Mouse (Mus musculus) A20 (cell line): ENCODE results near the gene Dusp1.

ENCODE experiments used
- DNase-seq: peaks from one replicate; pipeline ENCODE4 v3.0.0-alpha.2; 2011; ENCODE audit warnings: low read depth, low spot score

Gene Dusp1

GRCm38 (mm10) chr17:26524801-26525200 is 37.1 kb downstream of the Dusp1 start:
- DNase-seq = no peak

DNA sequence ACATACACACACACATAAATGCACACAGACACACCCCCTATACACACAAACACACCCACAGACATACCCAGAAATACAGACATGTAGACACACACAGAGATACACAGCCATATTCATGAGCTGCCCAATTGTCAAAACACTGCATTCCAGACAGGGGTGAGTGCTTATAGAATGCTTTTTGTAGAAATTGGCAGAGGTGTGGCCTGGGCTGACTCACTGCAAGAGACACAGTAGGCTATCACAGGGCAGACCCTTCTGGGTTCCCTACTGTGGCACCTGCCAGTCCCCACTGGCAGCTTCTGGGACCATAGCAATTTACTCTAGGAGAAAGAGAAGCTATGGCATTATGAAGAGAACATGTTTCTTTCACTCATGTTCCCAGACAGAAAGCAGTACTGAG is 37.6 kb downstream of the Dusp1 start:
- DNase-seq = no peak

- no peak for DNase-seq
These were observed 39.2 kb downstream of the Dusp1 start for GRCm38 (mm10) chr17:26522711-26523110.

- DNase-seq = peak; percentile 29
These were observed 43.6 kb downstream of the Dusp1 start for GRCm38 (mm10) chr17:26518306-26518705.

DNA sequence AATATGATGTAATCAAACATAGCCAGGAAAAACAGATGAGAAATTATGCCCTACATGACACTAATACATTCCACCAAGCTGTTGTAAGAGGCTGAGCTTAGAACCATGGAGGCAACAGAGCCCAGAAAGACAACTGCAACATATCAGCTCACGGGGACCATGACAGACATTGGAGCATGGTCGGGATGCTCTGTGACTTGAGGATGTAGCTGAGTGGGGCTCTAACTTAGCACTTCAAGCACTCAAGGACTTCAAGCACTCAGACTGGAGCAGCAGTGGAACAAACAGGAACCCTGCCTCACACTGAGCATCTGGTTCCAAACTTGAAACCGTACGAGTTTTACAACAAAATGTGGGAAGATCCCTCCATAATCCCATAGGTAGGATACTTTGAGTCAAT is 46.3 kb downstream of the Dusp1 start:
- no peak for DNase-seq

DNA sequence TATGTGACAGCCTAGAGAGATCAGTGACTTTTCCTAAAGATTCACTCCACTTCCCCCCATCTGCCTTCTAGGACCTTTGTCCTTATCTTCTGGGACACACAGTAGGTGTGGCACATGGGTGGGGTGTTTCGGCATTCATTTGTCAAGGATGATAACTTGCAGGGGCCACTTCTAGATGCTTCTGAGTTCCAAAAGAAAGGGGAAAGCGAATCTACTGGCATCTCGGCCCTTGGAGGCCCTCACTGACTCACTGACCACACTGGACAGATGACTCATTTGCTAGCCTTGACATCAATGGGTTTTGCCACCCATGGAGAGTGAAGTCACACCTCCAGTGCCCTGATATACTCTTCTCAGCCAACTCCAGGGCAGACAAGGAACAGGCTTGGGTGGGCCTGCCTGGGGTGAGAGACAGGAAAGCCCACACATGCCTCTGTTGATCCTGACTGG is 47.3 kb downstream of the Dusp1 start:
- DNase-seq = no peak

- DNase-seq = no peak
These were observed 48.3 kb downstream of the Dusp1 start for GRCm38 (mm10) chr17:26513459-26514290.

DNA sequence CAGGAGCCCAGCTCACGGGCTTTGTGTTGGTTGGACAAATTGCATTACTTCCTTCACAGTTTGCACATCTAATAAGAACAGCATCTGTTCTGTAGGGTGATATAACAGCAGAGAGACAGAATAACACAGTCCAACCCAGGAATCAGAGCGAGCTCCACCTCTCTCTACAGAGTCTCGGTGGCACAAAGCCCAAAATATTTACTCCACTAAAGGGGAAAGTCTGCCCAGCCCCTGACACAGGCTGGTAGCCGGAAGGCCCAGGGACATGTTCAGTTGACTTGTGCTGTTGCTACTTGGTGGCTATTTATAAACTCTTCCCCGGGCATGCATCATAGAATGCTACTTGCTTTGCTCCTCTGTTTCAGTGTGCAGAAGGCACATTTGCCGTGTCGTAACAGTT is 49.0 kb downstream of the Dusp1 start:
- no peak for DNase-seq

DNA sequence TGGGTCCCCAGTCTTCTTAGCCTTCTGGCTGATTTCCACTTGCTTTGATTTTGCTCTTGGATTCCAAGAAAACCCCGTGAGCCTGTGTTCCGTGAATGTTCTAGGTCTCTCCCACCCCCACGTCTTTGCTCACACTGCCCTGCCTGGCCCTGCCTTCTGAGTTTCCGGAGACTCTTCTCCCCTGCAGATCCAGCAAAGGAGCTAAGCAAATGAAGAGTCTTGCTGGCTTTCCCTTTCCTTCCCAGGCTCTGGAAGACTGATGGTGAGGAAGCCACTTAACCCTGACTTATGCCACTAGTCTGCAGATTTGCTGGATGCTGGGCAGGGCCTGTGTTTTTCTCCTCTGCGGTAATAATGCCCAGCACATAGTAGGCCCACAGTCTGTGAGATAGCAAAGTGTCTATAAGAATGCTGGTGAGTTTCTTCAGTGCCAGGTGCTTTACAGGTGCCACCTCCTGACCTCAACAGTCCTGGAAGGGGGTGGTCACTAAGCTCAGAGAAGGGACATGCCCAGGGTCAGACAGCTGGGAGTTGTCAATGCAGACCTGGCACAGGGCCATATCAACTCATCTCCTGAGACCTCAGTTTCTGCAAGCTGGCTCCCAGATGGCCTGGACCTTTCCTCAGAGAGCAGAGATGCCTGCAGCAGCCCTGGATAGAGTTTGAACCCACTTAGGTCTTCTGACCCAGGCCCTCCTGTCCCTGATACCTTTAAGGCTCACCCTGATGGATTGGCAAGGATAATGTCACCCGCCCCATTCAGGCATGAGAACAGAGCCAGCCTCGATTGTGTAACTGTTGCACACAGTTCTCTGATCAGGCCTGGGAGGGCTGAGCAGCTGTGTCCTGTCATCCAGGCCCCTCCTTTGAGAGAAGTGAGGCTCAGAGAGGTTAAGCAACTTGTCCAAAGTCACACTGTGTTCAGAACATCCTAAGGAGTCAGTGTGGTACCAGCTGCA is 49.8 kb downstream of the Dusp1 start:
- no peak for DNase-seq

- DNase-seq = no peak
These were observed 50.7 kb downstream of the Dusp1 start for GRCm38 (mm10) chr17:26511256-26511655.

- no peak for DNase-seq
These were observed 51.5 kb downstream of the Dusp1 start for GRCm38 (mm10) chr17:26510146-26511045.

DNA sequence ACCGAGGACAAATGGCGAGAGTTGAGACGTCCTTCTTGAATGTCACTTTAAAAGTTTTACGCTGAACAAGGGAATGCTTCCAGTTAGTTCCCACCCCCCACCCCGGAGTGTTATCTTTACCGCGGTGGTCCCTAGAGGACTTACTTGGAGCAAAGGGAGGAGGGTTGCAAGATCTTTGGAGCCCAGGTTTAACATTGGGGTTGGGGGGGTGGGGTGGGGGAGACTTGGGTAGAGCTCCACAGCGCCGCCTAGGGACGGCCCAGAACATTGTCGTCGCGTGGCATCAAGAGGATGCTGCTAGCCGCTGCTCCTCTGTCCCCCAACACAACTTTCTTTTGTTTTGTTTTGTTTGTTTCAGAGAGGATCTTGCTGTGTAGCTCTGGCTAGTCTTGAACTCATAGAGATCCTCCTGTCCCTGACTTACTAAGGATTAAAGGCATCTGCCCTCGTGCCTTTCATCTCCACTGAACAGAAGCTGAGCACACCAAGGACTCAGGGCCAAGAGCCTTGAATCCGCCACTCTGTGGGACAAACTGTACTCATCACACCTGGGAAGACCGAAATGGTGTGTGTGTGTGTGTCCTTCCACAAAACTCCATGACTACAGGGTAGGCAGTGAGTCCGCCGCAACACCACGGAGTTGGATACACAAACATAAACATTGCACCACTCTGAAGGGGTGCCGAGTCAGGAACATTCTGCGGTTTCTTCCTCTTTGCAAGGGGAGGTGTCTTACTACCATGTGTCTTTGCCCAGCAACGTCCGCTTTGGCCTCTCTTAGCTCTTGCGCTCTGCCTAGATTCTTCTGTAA is 52.8 kb downstream of the Dusp1 start:
- peak; percentile 90 for DNase-seq

DNA sequence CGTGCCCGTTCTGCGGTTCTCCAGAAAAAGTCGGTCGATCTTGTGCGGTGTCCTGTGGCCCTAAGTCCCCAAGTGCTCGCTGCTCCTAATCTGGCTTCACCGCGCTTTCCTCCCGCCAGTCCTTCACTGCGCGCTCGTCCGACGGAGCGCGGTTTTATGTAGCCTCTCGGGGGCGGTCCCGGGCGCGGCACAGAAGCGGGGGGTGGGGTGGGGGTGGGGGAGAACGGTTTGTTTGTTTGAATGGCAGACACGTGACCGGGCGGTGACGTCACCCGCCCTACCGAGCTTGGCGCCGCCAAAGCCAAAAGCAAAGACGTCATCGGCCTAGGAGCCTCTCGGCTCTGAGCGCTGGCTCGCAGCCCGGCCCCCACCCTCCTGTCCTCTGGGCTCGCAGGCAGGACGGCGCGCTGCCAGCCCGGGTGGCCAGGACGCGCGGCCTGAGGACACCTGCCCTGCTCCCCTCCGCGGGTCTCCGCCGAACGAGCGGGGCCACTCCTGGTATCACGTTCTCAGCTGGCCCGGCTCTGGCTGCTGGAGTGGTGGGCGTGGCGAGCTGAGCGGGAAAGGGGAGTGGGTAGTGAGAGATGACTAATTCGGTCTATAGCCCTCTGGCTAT is 53.5 kb downstream of the Dusp1 start:
- DNase-seq = peak; percentile 99

GRCm38 (mm10) chr17:26507966-26508344 is 54.0 kb downstream of the Dusp1 start:
- peak; percentile 91 for DNase-seq

GRCm38 (mm10) chr17:26506997-26507871 is 54.7 kb downstream of the Dusp1 start:
- no peak for DNase-seq

GRCm38 (mm10) chr17:26506031-26506641 is 55.8 kb downstream of the Dusp1 start:
- no peak for DNase-seq

DNA sequence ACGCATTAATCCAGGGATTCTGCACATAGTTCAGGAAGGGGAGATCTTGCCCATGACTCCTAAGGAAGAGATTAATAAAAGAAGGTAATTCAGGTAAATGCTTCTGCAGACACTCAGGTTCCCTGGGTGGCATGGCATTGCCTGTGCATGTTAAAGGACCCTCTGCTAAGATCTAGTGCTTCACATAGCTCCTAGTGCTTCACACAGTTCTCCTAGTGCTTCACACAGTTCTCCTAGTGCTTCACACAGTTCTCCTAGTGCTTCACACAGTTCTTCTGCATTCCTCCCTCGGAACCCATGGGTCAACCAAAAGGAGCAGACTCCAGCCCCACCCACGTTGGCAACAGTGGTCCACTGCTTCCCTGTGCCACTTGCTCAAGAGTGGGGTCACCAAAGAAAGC is 56.7 kb downstream of the Dusp1 start:
- no peak for DNase-seq

DNA sequence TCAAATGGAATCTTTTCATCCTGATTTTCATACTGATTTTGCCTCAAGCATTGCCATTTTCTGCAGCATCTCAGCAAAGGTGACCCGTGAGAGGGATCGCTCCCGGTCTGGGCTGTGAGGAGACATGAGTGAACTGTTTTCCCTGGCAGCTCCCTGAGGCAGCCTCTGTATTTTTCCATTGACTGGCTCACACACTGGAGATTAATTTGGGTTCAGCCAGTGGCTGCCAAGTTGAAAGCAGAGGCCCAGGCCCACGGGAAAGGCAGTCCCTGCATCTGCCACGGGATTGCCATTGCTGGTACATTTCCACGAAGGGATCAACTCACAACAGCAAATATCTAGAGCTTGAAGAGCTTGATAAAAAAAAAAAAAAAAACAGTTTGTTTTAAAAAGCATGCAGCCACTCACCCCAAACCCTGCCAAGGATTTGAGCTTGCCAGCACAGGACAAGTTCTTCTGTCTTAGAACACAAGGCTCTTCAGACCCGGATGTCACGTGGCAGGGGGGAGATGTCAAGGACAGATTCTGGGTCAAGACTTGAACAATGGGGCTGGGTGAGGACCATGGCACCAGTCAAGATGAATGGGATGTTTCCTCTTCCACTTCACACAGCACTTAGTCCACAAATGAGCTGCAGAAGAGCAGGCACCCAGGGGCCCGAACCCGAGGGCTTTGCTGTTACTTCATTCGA is 57.8 kb downstream of the Dusp1 start:
- DNase-seq = no peak
